Mouse (Mus musculus) spleen, postnatal 10 days (tissue): ENCODE data around the gene A630095E13Rik.
"Not testable (repeated sequence)": the region's sequence is repeated elsewhere in the genome, so short reads cannot be mapped to it uniquely, and the experiment has no call there.

Experiments used
- DNase-seq, 2 experiments: peaks; one replicate each; pipeline ENCODE4 v3.0.0; 2021 to 2022; ENCODE audit warnings: low spot score in 2 of 2

Gene A630095E13Rik

GRCm38 (mm10) chr9:36643276-36643675 lies at the start of gene A630095E13Rik:
Gene A630095E13Rik (minus strand): TSS chr9:36643376.
- DNase-seq, result not testable (repeated sequence)

- DNase-seq, result no peak
These were observed 49.7 kb upstream of the A630095E13Rik start, which contains the start of gene Acrv1 for GRCm38 (mm10) chr9:36692920-36693319. Gene Acrv1 (plus strand): TSS chr9:36693220.

- no peak for DNase-seq
These were observed 44.2 kb upstream of the A630095E13Rik start for GRCm38 (mm10) chr9:36687329-36687728.

- DNase-seq, result no peak
These were observed 38.2 kb upstream of the A630095E13Rik start for GRCm38 (mm10) chr9:36681424-36681823.
